Mouse (Mus musculus) hindbrain, embryonic 12.5 days (tissue): Measurements from ENCODE around the gene Plxna1. TPM values are rescaled to one million over a fixed set of nuclear protein-coding genes. Genes with fewer than 3 reads are reported as not detected.

ENCODE experiments used
- ATAC-seq: fragments of 200-750 bp; cut with Nextera tagmentation; 2 replicates; pipeline ENCODE4 v1.8.0; 2017; ENCODE audit warnings: moderate TSS enrichment; ENCODE audit not compliant: low FRiP score
- H3K27ac ChIP-seq: fragments of 300-500 bp; sonication (generic); 2 replicates; pipeline ENCODE4 v1.5.1; 2016; ENCODE audit warnings: mild to moderate bottlenecking
- H3K27me3 ChIP-seq: fragments of 300-500 bp; sonication (generic); 2 replicates; pipeline ENCODE4 v1.6.1; 2016; ENCODE audit warnings: mild to moderate bottlenecking
- H3K36me3 ChIP-seq: fragments of 300-500 bp; sonication (generic); 2 replicates; pipeline ENCODE4 v1.6.1; 2016; ENCODE audit warnings: mild to moderate bottlenecking
- H3K4me1 ChIP-seq: fragments of 300-500 bp; sonication (generic); 2 replicates; pipeline ENCODE4 v1.6.1; 2016
- H3K4me2 ChIP-seq: fragments of 300-500 bp; sonication (generic); replicated peaks from 2 replicates; pipeline ENCODE4 v1.6.1; 2016; ENCODE audit warnings: mild to moderate bottlenecking
- H3K4me3 ChIP-seq: fragments of 300-500 bp; sonication (generic); 2 replicates; pipeline ENCODE4 v1.5.1; 2016; ENCODE audit warnings: mild to moderate bottlenecking
- H3K9ac ChIP-seq: fragments of 300-500 bp; sonication (generic); 2 replicates; pipeline ENCODE4 v1.6.1; 2016; ENCODE audit warnings: mild to moderate bottlenecking, moderate library complexity
- H3K9me3 ChIP-seq: fragments of 300-500 bp; sonication (generic); replicated peaks from 2 replicates; pipeline ENCODE4 v1.6.1; 2016; ENCODE audit warnings: mild to moderate bottlenecking
- WGBS: fragments of 180-500 bp; shearing (Covaris S2); methylation state at CpG from one replicate; pipeline ENCODE4 v1.1.7; 2016; 5-methylcytosine and 5-hydroxymethylcytosine counted together
- polyA plus RNA-seq: library from polyadenylated mRNA; unstranded; fragments of >200 nt; fragmentation: Nextera tagmentation; extraction: Ambion mirVana; gene quantifications from 2 replicates; pipeline ENCODE4 v1.2.1, GENCODE M21; 2016

Plxna1 gene
- polyA plus RNA-seq, 1 experiment from 2014 or later = 62.8 TPM

DNA sequence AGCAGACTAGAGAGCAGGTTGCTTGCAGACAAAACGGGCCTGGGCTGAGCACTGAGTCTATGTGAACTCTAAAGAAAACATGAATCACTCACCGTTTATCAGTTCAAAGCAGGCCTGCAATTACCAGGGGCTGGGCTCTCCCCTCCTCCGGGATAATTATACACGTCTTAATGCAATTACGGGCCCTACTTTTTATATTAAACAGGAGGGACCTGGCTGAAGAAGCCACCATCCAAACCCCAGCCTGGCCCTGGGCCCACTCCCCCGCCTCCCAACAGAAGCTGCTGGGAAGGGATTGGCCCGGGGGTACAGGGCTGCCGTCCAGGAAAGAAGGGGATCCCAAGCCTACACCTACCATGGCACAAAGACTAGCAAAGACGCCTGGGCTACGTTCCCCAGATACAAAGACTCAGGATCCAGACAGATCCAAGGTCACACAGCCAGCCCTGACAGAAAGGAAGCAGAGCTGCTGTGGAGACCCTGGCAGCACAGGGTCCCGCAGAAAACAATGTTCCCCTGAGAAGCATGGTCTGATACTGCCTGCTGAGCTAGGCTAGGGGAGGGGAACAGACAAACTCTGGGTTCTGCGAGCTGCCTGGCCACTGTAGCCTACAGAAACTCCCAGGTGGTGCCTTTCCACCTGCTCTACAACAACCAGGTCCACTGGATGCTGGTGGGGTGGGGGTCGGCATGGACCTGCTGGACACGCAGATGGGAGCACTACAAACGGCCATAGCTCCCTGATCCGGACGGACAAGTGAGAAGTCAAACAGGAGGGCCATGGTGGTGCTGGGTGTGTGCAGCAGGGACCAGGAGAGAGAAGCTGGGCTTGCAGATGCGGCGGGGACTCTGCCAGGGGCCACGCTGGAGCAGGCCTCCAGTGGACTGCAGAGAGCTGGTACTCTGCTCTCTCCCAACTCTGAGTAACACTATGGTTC lies 2.4 kb downstream of the Plxna1 start:
- Histone ChIP-seq H3K4me3 (peak overlapping the region; percentile 91), H3K9me3 (no peaks in the 10 kb centered on the region), H3K4me2 (peak overlapping the region; percentile 94), H3K4me1 (peaks cover 71% of the 10 kb centered on the region), H3K36me3 (peaks cover 21% of the 10 kb centered on the region), H3K9ac (peak overlapping the region; percentile 100), H3K27ac (peak overlapping the region; percentile 82), H3K27me3 (peaks cover 7% of the 10 kb centered on the region; the same call in 1 of the 2 replicates)
- 45% methylated on average over 20 of the region's 20 CpGs for WGBS
- ATAC-seq = no peak

GRCm38 (mm10) chr6:89359192-89359591 lies 3.2 kb downstream of the Plxna1 start:
- Histone ChIP-seq H3K9me3 (no peaks in the 10 kb centered on the region), H3K36me3 (peaks cover 29% of the 10 kb centered on the region), H3K4me3 (peak overlapping the region; percentile 91; the same call in 1 of the 2 replicates), H3K4me1 (peaks cover 77% of the 10 kb centered on the region), H3K27ac (peak overlapping the region; percentile 2; the same call in 1 of the 2 replicates), H3K9ac (peak overlapping the region; percentile 100), H3K27me3 (0 out of 2 replicates have a peak, but pooled peaks cover 5% of the 10 kb centered on the region), H3K4me2 (peak overlapping the region; percentile 94)
- no peak for ATAC-seq
- WGBS = 83% methylated on average over 3 of the region's 3 CpGs

GRCm38 (mm10) chr6:89355661-89356060 lies 6.8 kb downstream of the Plxna1 start:
- H3K9ac ChIP-seq = 0 out of 2 replicates have a peak overlapping the region, but pooled peaks have one; percentile 28
- no peak overlapping the region for H3K4me3 ChIP-seq
- peaks cover 98% of the 10 kb centered on the region for H3K4me1 ChIP-seq
- H3K36me3 ChIP-seq = peaks cover 52% of the 10 kb centered on the region
- ATAC-seq = no peak
- no peaks in the 10 kb centered on the region for H3K27me3 ChIP-seq
- peak overlapping the region; percentile 27 for H3K4me2 ChIP-seq
- no peak overlapping the region for H3K27ac ChIP-seq
- no peaks in the 10 kb centered on the region for H3K9me3 ChIP-seq
- 38% methylated on average over 7 of the region's 7 CpGs for WGBS

DNA sequence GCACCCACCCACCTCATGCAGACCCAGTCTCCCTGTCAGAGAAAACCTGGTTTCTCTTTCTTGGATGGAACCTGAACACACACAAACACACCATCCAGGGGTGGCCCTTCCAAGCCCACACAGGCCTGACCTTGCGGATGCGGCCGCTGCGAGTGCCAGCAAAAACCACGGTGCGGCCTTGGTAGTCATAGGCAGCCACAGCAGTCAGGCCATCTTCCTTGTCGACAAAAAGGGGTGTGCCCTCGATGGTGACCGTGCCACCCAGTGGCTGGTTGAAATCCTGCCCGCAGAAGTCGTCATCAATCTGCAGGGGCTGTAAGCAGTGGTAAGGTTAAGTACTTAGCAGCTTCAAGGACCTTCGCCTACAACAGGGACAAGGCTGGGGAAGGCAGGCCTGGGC lies 7.7 kb downstream of the Plxna1 start:
- no peak for ATAC-seq
- Histone ChIP-seq H3K9me3 (no peaks in the 10 kb centered on the region), H3K4me3 (no peak overlapping the region), H3K27me3 (no peaks in the 10 kb centered on the region), H3K9ac (no peak overlapping the region), H3K27ac (0 out of 2 replicates have a peak overlapping the region, but pooled peaks have one; percentile 6), H3K4me2 (no peak overlapping the region), H3K36me3 (peaks cover 61% of the 10 kb centered on the region), H3K4me1 (peaks cover 98% of the 10 kb centered on the region)
- 82% methylated on average over 12 of the region's 12 CpGs for WGBS

- Histone ChIP-seq H3K36me3 (peaks cover 67% of the 10 kb centered on the region), H3K4me2 (no peak overlapping the region), H3K27ac (0 out of 2 replicates have a peak overlapping the region, but pooled peaks have one; percentile 17), H3K4me3 (no peak overlapping the region), H3K4me1 (peaks cover 96% of the 10 kb centered on the region), H3K9me3 (no peaks in the 10 kb centered on the region), H3K27me3 (no peaks in the 10 kb centered on the region), H3K9ac (0 out of 2 replicates have a peak overlapping the region, but pooled peaks have one; percentile 24)
- no peak for ATAC-seq
- 81% methylated on average over 5 of the region's 5 CpGs for WGBS
Measured at GRCm38 (mm10) chr6:89354076-89354475, 8.3 kb downstream of the Plxna1 start.

- H3K9me3 ChIP-seq = no peaks in the 10 kb centered on the region
- no peak for ATAC-seq
- WGBS = 79% methylated on average over 8 of the region's 8 CpGs
- no peak overlapping the region for H3K4me2 ChIP-seq
- peaks cover 89% of the 10 kb centered on the region for H3K4me1 ChIP-seq
- H3K27ac ChIP-seq = 0 out of 2 replicates have a peak overlapping the region, but pooled peaks have one; percentile 40
- H3K4me3 ChIP-seq = no peak overlapping the region
- no peaks in the 10 kb centered on the region for H3K27me3 ChIP-seq
- H3K9ac ChIP-seq = no peak overlapping the region
- peaks cover 77% of the 10 kb centered on the region for H3K36me3 ChIP-seq
Measured at GRCm38 (mm10) chr6:89353101-89353500, 9.3 kb downstream of the Plxna1 start.

GRCm38 (mm10) chr6:89351441-89352137 lies 10.8 kb downstream of the Plxna1 start:
- Histone ChIP-seq H3K9ac (peak overlapping the region; percentile 32), H3K27ac (peak overlapping the region; percentile 62), H3K4me3 (no peak overlapping the region), H3K36me3 (peaks cover 84% of the 10 kb centered on the region), H3K4me1 (peaks cover 75% of the 10 kb centered on the region), H3K27me3 (no peaks in the 10 kb centered on the region), H3K4me2 (no peak overlapping the region), H3K9me3 (no peaks in the 10 kb centered on the region)
- WGBS = 26% methylated on average over 5 of the region's 5 CpGs
- peak; percentile 73 for ATAC-seq

DNA sequence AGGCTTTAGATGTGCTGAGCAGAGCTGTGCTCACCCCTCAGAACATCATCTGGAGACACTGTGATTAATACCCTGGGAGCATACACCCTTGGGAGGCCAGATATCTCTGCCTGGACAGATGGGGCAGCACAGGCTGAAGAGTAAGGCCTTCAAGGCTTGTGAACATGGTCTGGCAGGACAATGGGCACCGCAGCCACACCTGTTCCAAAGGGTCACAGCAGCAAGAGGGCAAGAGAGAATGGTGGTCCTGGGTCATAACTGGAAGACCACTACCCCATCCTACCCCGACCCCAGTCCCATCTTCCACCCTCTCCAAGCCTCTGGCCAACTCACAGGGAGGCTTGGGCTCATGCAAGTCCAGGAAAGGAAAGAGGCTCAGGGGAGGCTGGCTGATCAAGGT lies 11.9 kb downstream of the Plxna1 start:
- H3K4me3 ChIP-seq = no peak overlapping the region
- no peak overlapping the region; the same call in 1 of the 2 replicates for H3K9ac ChIP-seq
- H3K9me3 ChIP-seq = no peaks in the 10 kb centered on the region
- peaks cover 83% of the 10 kb centered on the region for H3K36me3 ChIP-seq
- H3K27ac ChIP-seq = no peak overlapping the region
- ATAC-seq = no peak
- H3K27me3 ChIP-seq = no peaks in the 10 kb centered on the region
- no peak overlapping the region for H3K4me2 ChIP-seq
- 90% methylated on average over 2 of the region's 2 CpGs for whole genome bisulfite sequencing
- peaks cover 73% of the 10 kb centered on the region for H3K4me1 ChIP-seq

- Histone ChIP-seq H3K27ac (no peak overlapping the region), H3K9me3 (no peaks in the 10 kb centered on the region), H3K27me3 (no peaks in the 10 kb centered on the region), H3K9ac (no peak overlapping the region), H3K4me2 (no peak overlapping the region), H3K4me1 (peaks cover 73% of the 10 kb centered on the region), H3K36me3 (peaks cover 79% of the 10 kb centered on the region), H3K4me3 (no peak overlapping the region)
- WGBS = 53% methylated on average over 1 of the region's 1 CpGs
- ATAC-seq = no peak
Measured at GRCm38 (mm10) chr6:89350037-89350515, 12.3 kb downstream of the Plxna1 start.

GRCm38 (mm10) chr6:89348363-89348762 lies 14.1 kb downstream of the Plxna1 start:
- 0 out of 2 replicates have a peak overlapping the region, but pooled peaks have one; percentile 5 for H3K27ac ChIP-seq
- H3K27me3 ChIP-seq = no peaks in the 10 kb centered on the region
- no peaks in the 10 kb centered on the region for H3K9me3 ChIP-seq
- H3K4me1 ChIP-seq = peaks cover 65% of the 10 kb centered on the region
- no peak overlapping the region for H3K4me3 ChIP-seq
- H3K9ac ChIP-seq = no peak overlapping the region
- ATAC-seq = no peak
- no peak overlapping the region for H3K4me2 ChIP-seq
- peaks cover 64% of the 10 kb centered on the region for H3K36me3 ChIP-seq
- WGBS = 74% methylated on average over 9 of the region's 9 CpGs

GRCm38 (mm10) chr6:89347792-89348191 lies 14.6 kb downstream of the Plxna1 start:
- 88% methylated on average over 1 of the region's 1 CpGs for WGBS
- no peak for ATAC-seq

GRCm38 (mm10) chr6:89345855-89346254 lies 16.6 kb downstream of the Plxna1 start:
- Histone ChIP-seq H3K9ac (no peak overlapping the region), H3K4me1 (peaks cover 40% of the 10 kb centered on the region), H3K9me3 (no peaks in the 10 kb centered on the region), H3K27ac (no peak overlapping the region), H3K27me3 (no peaks in the 10 kb centered on the region), H3K4me2 (no peak overlapping the region), H3K36me3 (peaks cover 75% of the 10 kb centered on the region), H3K4me3 (no peak overlapping the region)
- 89% methylated on average over 1 of the region's 1 CpGs for WGBS
- peak; percentile 5; the same call in 1 of the 2 replicates for ATAC-seq

More at GRCm38 (mm10) chr6:89347792-89348191, 14.6 kb downstream of the Plxna1 start:
- Histone ChIP-seq H3K9me3 (no peaks in the 10 kb centered on the region), H3K4me1 (peaks cover 60% of the 10 kb centered on the region), H3K4me2 (no peak overlapping the region), H3K9ac (no peak overlapping the region), H3K27me3 (no peaks in the 10 kb centered on the region), H3K4me3 (no peak overlapping the region), H3K36me3 (peaks cover 63% of the 10 kb centered on the region), H3K27ac (no peak overlapping the region)
